Mouse (Mus musculus) stomach, postnatal 0 days (tissue): Measurements from ENCODE around the gene Hic1. TPM values are rescaled to one million over a fixed set of nuclear protein-coding genes. Genes with fewer than 3 reads are reported as not detected.

ENCODE experiments used
- ATAC-seq: fragments of 200-750 bp; cut with Nextera tagmentation; 2 replicates; pipeline ENCODE4 v1.8.0; 2017; ENCODE audit not compliant: low FRiP score, low TSS enrichment
- DNase-seq: peaks from one replicate; pipeline ENCODE4 v3.0.0-alpha.2; 2016; ENCODE audit warnings: low spot score
- H3K27ac ChIP-seq: fragments of 300-500 bp; sonication (generic); replicated peaks from 2 replicates; pipeline ENCODE4 v1.5.1; 2014; ENCODE audit warnings: mild to moderate bottlenecking, control low read depth
- H3K27me3 ChIP-seq: fragments of 300-500 bp; sonication (generic); 2 replicates; pipeline ENCODE4 v1.6.1; 2014; ENCODE audit warnings: low read length; ENCODE audit not compliant: control insufficient read depth, insufficient read depth
- H3K36me3 ChIP-seq: fragments of 300-500 bp; sonication (generic); 2 replicates; pipeline ENCODE4 v1.6.1; 2014; ENCODE audit warnings: low read length, mixed read lengths; ENCODE audit not compliant: control insufficient read depth, insufficient read depth
- H3K4me1 ChIP-seq: fragments of 300-500 bp; sonication (generic); replicated peaks from 2 replicates; pipeline ENCODE4 v1.6.1; 2014; ENCODE audit warnings: antibody characterized with exemption; ENCODE audit not compliant: control insufficient read depth, insufficient read depth
- H3K4me2 ChIP-seq: fragments of 300-500 bp; sonication (generic); replicated peaks from 2 replicates; pipeline ENCODE4 v1.6.1; 2014; ENCODE audit warnings: low read depth, mild to moderate bottlenecking, control low read depth, moderate library complexity
- H3K4me3 ChIP-seq: fragments of 300-500 bp; sonication (generic); 2 replicates; pipeline ENCODE4 v1.5.1; 2014; ENCODE audit warnings: low read depth, low read length, control low read depth
- H3K9ac ChIP-seq: fragments of 300-500 bp; sonication (generic); 2 replicates; pipeline ENCODE4 v1.6.1; 2014; ENCODE audit warnings: mild to moderate bottlenecking, low read length, control low read depth, mixed read lengths
- H3K9me3 ChIP-seq: fragments of 300-500 bp; sonication (generic); 2 replicates; pipeline ENCODE4 v1.6.1; 2016; ENCODE audit warnings: low read length; ENCODE audit not compliant: control insufficient read depth
- CTCF ChIP-seq: IDR thresholded peaks from 2 replicates; pipeline ENCODE4 v1.5.1; 2016; ENCODE audit warnings: antibody characterized with exemption, low read depth, mild to moderate bottlenecking, moderate library complexity
- EP300 ChIP-seq: optimal IDR thresholded peaks from 2 replicates; pipeline ENCODE3; 2016; ENCODE audit warnings: antibody characterized with exemption
- WGBS: fragments of 180-500 bp; shearing (Covaris S2); extraction: QIAGEN DNeasy Blood & Tissue Kit; methylation state at CpG from one replicate; pipeline ENCODE4 v1.1.7; 2014; 5-methylcytosine and 5-hydroxymethylcytosine counted together
- polyA plus RNA-seq: library from polyadenylated mRNA; unstranded; fragments of >200 nt; fragmentation: Nextera tagmentation; extraction: Ambion mirVana; gene quantifications from 2 replicates; pipeline ENCODE4 v1.2.1, GENCODE M21; 2015

Hic1 gene
- polyA plus RNA-seq, 1 experiment from 2014 or later, result 6.6 TPM

DNA sequence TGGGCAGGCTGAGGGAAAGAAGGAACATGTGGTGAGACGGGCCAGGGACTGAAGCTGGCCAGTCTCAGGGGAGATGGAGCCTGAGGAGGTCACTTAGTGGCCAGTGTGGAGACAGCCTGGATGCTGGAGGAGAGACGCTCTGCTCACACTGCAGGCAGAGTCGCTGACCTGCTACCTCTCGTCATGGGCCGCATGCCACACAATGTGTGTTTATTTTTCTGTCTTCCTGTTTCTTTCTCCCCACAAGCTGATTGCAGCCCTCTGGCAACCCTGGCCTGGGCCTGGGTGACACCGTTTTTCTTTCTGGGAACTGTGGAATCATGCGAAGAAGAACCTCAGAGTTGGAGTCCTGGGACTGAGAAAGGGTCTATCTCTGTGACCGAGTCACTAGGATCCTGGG, 32.4 kb upstream of the Hic1 start:
- Histone ChIP-seq H3K4me3 (no peak overlapping the region), H3K9ac (no peak overlapping the region), H3K4me2 (no peak overlapping the region), H3K27ac (no peak overlapping the region), H3K9me3 (no peaks in the 10 kb centered on the region), H3K4me1 (no peaks in the 10 kb centered on the region), H3K36me3 (no peaks in the 10 kb centered on the region), H3K27me3 (no peaks in the 10 kb centered on the region)
- 50% methylated on average over 8 of the region's 8 CpGs for WGBS
- ATAC-seq (no peak), DNase-seq (no peak)
- no peak for TF ChIP-seq EP300
- TF ChIP-seq CTCF, result no peak

DNA sequence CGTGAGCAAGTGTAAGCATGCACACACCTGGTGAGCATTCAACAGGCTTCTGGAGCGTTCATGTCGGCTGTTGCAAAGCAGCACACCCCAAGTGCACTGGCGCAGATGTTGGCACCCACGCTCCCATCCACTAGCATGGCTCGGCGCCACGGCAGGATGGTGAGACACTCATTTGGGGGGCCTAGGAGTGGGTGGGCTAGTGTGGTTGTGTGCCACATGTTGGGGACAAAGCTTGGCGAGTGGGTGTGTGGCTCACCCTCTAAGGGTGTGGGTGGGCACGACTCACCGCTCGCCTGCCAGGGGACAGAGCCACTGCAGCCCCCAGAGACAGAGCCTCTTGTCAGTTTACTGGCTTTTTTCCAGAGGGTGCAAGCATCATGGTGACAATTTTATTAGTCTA, 31.6 kb upstream of the Hic1 start:
- ATAC-seq (no peak), DNase-seq (no peak)
- no peaks in the 10 kb centered on the region for H3K36me3 ChIP-seq
- TF ChIP-seq EP300, result no peak
- no peak for TF ChIP-seq CTCF
- H3K9me3 ChIP-seq, result no peaks in the 10 kb centered on the region
- no peak overlapping the region for H3K4me2 ChIP-seq
- H3K4me3 ChIP-seq, result no peak overlapping the region
- H3K27ac ChIP-seq, result no peak overlapping the region
- H3K27me3 ChIP-seq, result no peaks in the 10 kb centered on the region
- WGBS, result 82% methylated on average over 12 of the region's 12 CpGs
- no peaks in the 10 kb centered on the region for H3K4me1 ChIP-seq
- H3K9ac ChIP-seq, result no peak overlapping the region

DNA sequence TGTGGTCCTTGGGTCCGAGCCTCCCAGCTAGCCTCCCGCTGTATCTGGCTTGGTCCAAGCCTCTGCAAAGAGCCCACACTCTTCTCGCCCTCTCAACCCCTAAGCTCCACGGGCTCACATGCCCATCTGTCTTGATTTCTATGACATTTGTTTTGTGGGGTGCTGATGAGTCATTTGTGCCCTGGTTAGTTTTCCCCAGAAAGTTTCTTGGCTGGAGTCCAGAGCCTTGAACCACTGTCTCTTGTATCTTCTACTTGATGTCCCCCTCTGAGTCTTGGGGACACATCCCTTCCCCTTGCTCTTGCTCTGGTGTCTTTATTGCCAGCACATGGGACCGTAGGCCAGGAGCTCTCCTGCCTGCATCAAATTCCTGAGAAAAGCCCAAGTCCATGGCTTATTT, 30.6 kb upstream of the Hic1 start:
- 44% methylated on average over 5 of the region's 5 CpGs for WGBS
- Histone ChIP-seq H3K36me3 (no peaks in the 10 kb centered on the region), H3K27ac (no peak overlapping the region)

DNA sequence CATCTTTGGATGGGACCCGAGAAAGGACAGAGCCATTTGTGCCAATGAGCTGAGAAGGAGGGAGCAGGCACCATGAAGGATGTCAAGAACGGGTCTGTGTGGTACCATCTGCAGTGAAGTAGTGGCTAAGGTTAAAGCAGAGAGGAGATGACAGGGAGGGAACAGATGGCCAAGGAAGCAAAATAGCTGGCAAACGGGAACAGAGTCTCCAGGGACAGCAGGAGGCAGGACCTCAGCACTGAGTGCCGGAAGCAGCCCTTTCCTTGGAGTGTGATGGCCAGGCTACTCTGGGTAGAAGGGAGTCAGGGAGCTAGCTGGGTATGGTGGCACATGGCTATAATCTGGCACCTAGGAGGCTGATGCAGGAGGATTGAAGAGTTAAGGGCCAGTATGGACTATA, 29.5 kb upstream of the Hic1 start:
- H3K36me3 ChIP-seq, result no peaks in the 10 kb centered on the region
- H3K4me1 ChIP-seq, result 0 out of 2 replicates have a peak, but pooled peaks cover 3% of the 10 kb centered on the region
- WGBS, result 76% methylated on average over 4 of the region's 4 CpGs
- H3K9me3 ChIP-seq, result no peaks in the 10 kb centered on the region
- no peak for DNase-seq
- H3K27ac ChIP-seq, result no peak overlapping the region
- peaks cover 7% of the 10 kb centered on the region; the same call in 1 of the 2 replicates for H3K27me3 ChIP-seq
- no peak overlapping the region for H3K4me3 ChIP-seq
- ATAC-seq, result no peak
- no peak overlapping the region for H3K4me2 ChIP-seq
- no peak for TF ChIP-seq CTCF
- no peak for TF ChIP-seq EP300
- H3K9ac ChIP-seq, result no peak overlapping the region

More for the DNA sequence above, 30.6 kb upstream of the Hic1 start:
- Histone ChIP-seq H3K9ac (no peak overlapping the region), H3K27me3 (no peaks in the 10 kb centered on the region), H3K4me3 (no peak overlapping the region), H3K4me1 (0 out of 2 replicates have a peak, but pooled peaks cover 3% of the 10 kb centered on the region), H3K4me2 (no peak overlapping the region), H3K9me3 (no peaks in the 10 kb centered on the region)
- ATAC-seq, result no peak
- DNase-seq, result no peak
- TF ChIP-seq EP300 (no peak), CTCF (no peak)

- Histone ChIP-seq H3K36me3 (no peaks in the 10 kb centered on the region), H3K27ac (no peak overlapping the region), H3K4me1 (0 out of 2 replicates have a peak, but pooled peaks cover 6% of the 10 kb centered on the region), H3K4me2 (no peak overlapping the region), H3K4me3 (no peak overlapping the region), H3K27me3 (peaks cover 7% of the 10 kb centered on the region; the same call in 1 of the 2 replicates), H3K9ac (no peak overlapping the region), H3K9me3 (no peaks in the 10 kb centered on the region)
- ATAC-seq, result no peak
- no peak for TF ChIP-seq EP300
- no peak for TF ChIP-seq CTCF
- DNase-seq, result no peak
- 46% methylated on average over 7 of the region's 7 CpGs for WGBS
These were observed 28.6 kb upstream of the Hic1 start for GRCm38 (mm10) chr11:75197956-75198355.

GRCm38 (mm10) chr11:75196131-75196530, 26.8 kb upstream of the Hic1 start:
- no peak for ATAC-seq

More at GRCm38 (mm10) chr11:75196131-75196530, 26.8 kb upstream of the Hic1 start:
- TF ChIP-seq EP300 (no peak), CTCF (no peak)
- 79% methylated on average over 6 of the region's 6 CpGs for WGBS
- Histone ChIP-seq H3K4me3 (no peak overlapping the region), H3K9me3 (no peaks in the 10 kb centered on the region), H3K9ac (no peak overlapping the region), H3K27me3 (peaks cover 7% of the 10 kb centered on the region; the same call in 1 of the 2 replicates), H3K36me3 (no peaks in the 10 kb centered on the region), H3K4me2 (no peak overlapping the region), H3K4me1 (0 out of 2 replicates have a peak, but pooled peaks cover 6% of the 10 kb centered on the region), H3K27ac (no peak overlapping the region)
- DNase-seq, result no peak
